Mouse (Mus musculus) CH12.LX (cell line): Measurements from ENCODE around the gene Defb5.

Experiments used
- CTCF ChIP-seq, 2 experiments: IDR thresholded peaks in 1 of 2; conservative IDR thresholded peaks in 1 of 2; 2 replicates each; pipeline ENCODE4 v1.5.1; 2011 to 2012; ENCODE audit warnings: low read depth in 2 of 2, low read length in 2 of 2, improper control_type of control experiment in 1 of 2, inconsistent platforms in 1 of 2, mild to moderate bottlenecking in 1 of 2, moderate library complexity in 1 of 2
- EP300 ChIP-seq: IDR thresholded peaks from 2 replicates; pipeline ENCODE4 v1.6.1; 2011; ENCODE audit warnings: low read length, improper control_type of control experiment
- JUN ChIP-seq: IDR thresholded peaks from 2 replicates; pipeline ENCODE4 v1.6.1; 2011; ENCODE audit warnings: low read depth, mild to moderate bottlenecking, low read length, improper control_type of control experiment, moderate library complexity; ENCODE audit not compliant: insufficient read depth
- MAFK ChIP-seq: IDR thresholded peaks from 2 replicates; pipeline ENCODE4 v1.6.1; 2011; ENCODE audit warnings: low read length, improper control_type of control experiment; ENCODE audit not compliant: insufficient replicate concordance
- MAX ChIP-seq: IDR thresholded peaks from 2 replicates; pipeline ENCODE4 v1.6.1; 2011; ENCODE audit warnings: low read length, improper control_type of control experiment
- NELFE ChIP-seq: IDR thresholded peaks from 2 replicates; pipeline ENCODE4 v1.6.1; 2011; ENCODE audit warnings: low read depth, low read length, improper control_type of control experiment
- POLR2A ChIP-seq: IDR thresholded peaks from 2 replicates; pipeline ENCODE4 v1.6.1; 2011; ENCODE audit warnings: low read depth, mild to moderate bottlenecking, improper control_type of control experiment, low read length
- POLR2AphosphoS2 ChIP-seq: IDR thresholded peaks from 2 replicates; pipeline ENCODE4 v1.6.1; 2011; ENCODE audit warnings: low read depth, low read length, improper control_type of control experiment
- USF1 ChIP-seq: IDR thresholded peaks from 2 replicates; pipeline ENCODE4 v1.6.1; 2014; ENCODE audit warnings: low read depth, mild to moderate bottlenecking, inconsistent platforms, low read length, improper control_type of control experiment

DNA sequence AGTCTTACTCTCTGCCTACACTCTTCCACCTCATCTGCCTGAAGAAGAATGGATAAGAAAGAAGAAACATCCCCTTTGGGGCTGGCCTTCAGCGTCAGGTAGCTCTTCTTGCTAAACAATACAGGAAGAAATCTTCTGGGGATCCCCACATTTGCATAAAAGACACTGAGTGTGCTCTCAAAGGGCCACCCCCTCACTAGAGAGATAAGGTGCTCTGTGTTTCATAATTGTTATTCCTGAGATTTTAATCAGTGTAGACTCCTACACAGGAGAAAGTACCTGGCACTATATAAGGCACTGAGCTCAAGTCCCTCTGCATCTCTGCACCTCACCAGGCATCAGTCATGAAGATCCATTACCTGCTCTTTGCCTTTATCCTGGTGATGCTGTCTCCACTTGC, 22.2 kb upstream of the Defb5 start, which contains the start of gene Defb6:
- TF ChIP-seq MAX (no peak), POLR2A (no peak), EP300 (no peak), USF1 (no peak), POLR2AphosphoS2 (no peak), CTCF (conservative IDR thresholded peaks at IDR 0.05 in 1 of 2, IDR thresholded peaks at IDR 0.05 in 1 of 2; ENCODE audit: low read depth in 2 of 2, low read length in 2 of 2) (no peak), JUN (no peak), MAFK (no peak), NELFE (no peak)
